Mouse (Mus musculus) stomach, postnatal 0 days (tissue): ENCODE measurements at regions not wholly inside any gene's neighbourhood (a gene's known extent, or its start where the extent isn't known, plus 50 kb on each side); places are given as distances from the start of the nearest gene placed in this dataset.

Experiments
- ATAC-seq: fragments of 200-750 bp; cut with Nextera tagmentation; 2 replicates; pipeline ENCODE4 v1.8.0; 2017; ENCODE audit not compliant: low FRiP score, low TSS enrichment
- DNase-seq: peaks from one replicate; pipeline ENCODE4 v3.0.0-alpha.2; 2016; ENCODE audit warnings: low spot score
- H3K27ac ChIP-seq: fragments of 300-500 bp; sonication (generic); replicated peaks from 2 replicates; pipeline ENCODE4 v1.5.1; 2014; ENCODE audit warnings: mild to moderate bottlenecking, control low read depth
- H3K27me3 ChIP-seq: fragments of 300-500 bp; sonication (generic); 2 replicates; pipeline ENCODE4 v1.6.1; 2014; ENCODE audit warnings: low read length; ENCODE audit not compliant: control insufficient read depth, insufficient read depth
- H3K36me3 ChIP-seq: fragments of 300-500 bp; sonication (generic); 2 replicates; pipeline ENCODE4 v1.6.1; 2014; ENCODE audit warnings: low read length, mixed read lengths; ENCODE audit not compliant: control insufficient read depth, insufficient read depth
- H3K4me1 ChIP-seq: fragments of 300-500 bp; sonication (generic); replicated peaks from 2 replicates; pipeline ENCODE4 v1.6.1; 2014; ENCODE audit warnings: antibody characterized with exemption; ENCODE audit not compliant: control insufficient read depth, insufficient read depth
- H3K4me2 ChIP-seq: fragments of 300-500 bp; sonication (generic); replicated peaks from 2 replicates; pipeline ENCODE4 v1.6.1; 2014; ENCODE audit warnings: low read depth, mild to moderate bottlenecking, control low read depth, moderate library complexity
- H3K4me3 ChIP-seq: fragments of 300-500 bp; sonication (generic); 2 replicates; pipeline ENCODE4 v1.5.1; 2014; ENCODE audit warnings: low read depth, low read length, control low read depth
- H3K9ac ChIP-seq: fragments of 300-500 bp; sonication (generic); 2 replicates; pipeline ENCODE4 v1.6.1; 2014; ENCODE audit warnings: mild to moderate bottlenecking, low read length, control low read depth, mixed read lengths
- H3K9me3 ChIP-seq: fragments of 300-500 bp; sonication (generic); 2 replicates; pipeline ENCODE4 v1.6.1; 2016; ENCODE audit warnings: low read length; ENCODE audit not compliant: control insufficient read depth
- CTCF ChIP-seq: IDR thresholded peaks from 2 replicates; pipeline ENCODE4 v1.5.1; 2016; ENCODE audit warnings: antibody characterized with exemption, low read depth, mild to moderate bottlenecking, moderate library complexity
- EP300 ChIP-seq: optimal IDR thresholded peaks from 2 replicates; pipeline ENCODE3; 2016; ENCODE audit warnings: antibody characterized with exemption
- whole genome bisulfite sequencing: fragments of 180-500 bp; shearing (Covaris S2); extraction: QIAGEN DNeasy Blood & Tissue Kit; methylation state at CpG from one replicate; pipeline ENCODE4 v1.1.7; 2014; 5-methylcytosine and 5-hydroxymethylcytosine counted together

GRCm38 (mm10) chr15:51411966-51412365, 2472.7 kb upstream of the Gm7489 start:
- TF ChIP-seq EP300 (no peak), CTCF (no peak)
- no peaks in the 10 kb centered on the region for H3K27me3 ChIP-seq
- no peak overlapping the region for H3K27ac ChIP-seq
- ATAC-seq, result no peak
- H3K36me3 ChIP-seq, result no peaks in the 10 kb centered on the region
- H3K9ac ChIP-seq, result no peak overlapping the region
- no peaks in the 10 kb centered on the region for H3K9me3 ChIP-seq
- no peaks in the 10 kb centered on the region for H3K4me1 ChIP-seq
- H3K4me3 ChIP-seq, result no peak overlapping the region
- DNase-seq, result no peak
- H3K4me2 ChIP-seq, result no peak overlapping the region

- Histone ChIP-seq H3K9me3 (no peaks in the 10 kb centered on the region), H3K4me2 (no peak overlapping the region), H3K36me3 (no peaks in the 10 kb centered on the region), H3K27ac (no peak overlapping the region), H3K4me3 (no peak overlapping the region), H3K27me3 (no peaks in the 10 kb centered on the region), H3K9ac (no peak overlapping the region), H3K4me1 (no peaks in the 10 kb centered on the region)
- DNase-seq (no peak), ATAC-seq (no peak)
- no peak for TF ChIP-seq EP300
- TF ChIP-seq CTCF, result no peak
- 80% methylated on average over 2 of the region's 2 CpGs for WGBS
Measured at GRCm38 (mm10) chr15:51442606-51443005, 2442.1 kb upstream of the Gm7489 start.

GRCm38 (mm10) chr15:51469895-51470294, 2414.8 kb upstream of the Gm7489 start:
- ATAC-seq (no peak), DNase-seq (no peak)
- Histone ChIP-seq H3K4me3 (no peak overlapping the region), H3K9me3 (no peaks in the 10 kb centered on the region), H3K27me3 (no peaks in the 10 kb centered on the region), H3K36me3 (no peaks in the 10 kb centered on the region), H3K4me2 (no peak overlapping the region), H3K4me1 (no peaks in the 10 kb centered on the region), H3K27ac (no peak overlapping the region), H3K9ac (no peak overlapping the region)
- TF ChIP-seq CTCF (no peak), EP300 (no peak)
- WGBS, result 67% methylated on average over 3 of the region's 3 CpGs

GRCm38 (mm10) chr15:51471143-51471542, 2413.6 kb upstream of the Gm7489 start:
- no peaks in the 10 kb centered on the region for H3K27me3 ChIP-seq
- no peaks in the 10 kb centered on the region for H3K36me3 ChIP-seq
- H3K4me1 ChIP-seq, result no peaks in the 10 kb centered on the region

GRCm38 (mm10) chr15:51472049-51472448, 2412.7 kb upstream of the Gm7489 start:
- H3K4me1 ChIP-seq, result no peaks in the 10 kb centered on the region
- H3K27me3 ChIP-seq, result no peaks in the 10 kb centered on the region
- no peak overlapping the region for H3K4me3 ChIP-seq
- 85% methylated on average over 2 of the region's 2 CpGs for WGBS
- no peak overlapping the region for H3K4me2 ChIP-seq
- no peak overlapping the region for H3K9ac ChIP-seq
- no peaks in the 10 kb centered on the region for H3K9me3 ChIP-seq
- DNase-seq (no peak), ATAC-seq (no peak)
- no peak overlapping the region for H3K27ac ChIP-seq
- TF ChIP-seq CTCF (no peak), EP300 (no peak)
- H3K36me3 ChIP-seq, result no peaks in the 10 kb centered on the region

More at GRCm38 (mm10) chr15:51471143-51471542, 2413.6 kb upstream of the Gm7489 start:
- Histone ChIP-seq H3K9me3 (no peaks in the 10 kb centered on the region), H3K4me2 (no peak overlapping the region), H3K27ac (no peak overlapping the region), H3K4me3 (no peak overlapping the region), H3K9ac (no peak overlapping the region)
- no peak for DNase-seq
- ATAC-seq, result no peak
- TF ChIP-seq EP300 (no peak), CTCF (no peak)
- 68% methylated on average over 1 of the region's 1 CpGs for WGBS

- H3K4me3 ChIP-seq, result no peak overlapping the region
- no peaks in the 10 kb centered on the region for H3K4me1 ChIP-seq
- H3K27me3 ChIP-seq, result no peaks in the 10 kb centered on the region
- H3K36me3 ChIP-seq, result no peaks in the 10 kb centered on the region
- 58% methylated on average over 4 of the region's 4 CpGs for WGBS
- TF ChIP-seq CTCF (no peak), EP300 (no peak)
- H3K9ac ChIP-seq, result no peak overlapping the region
- ATAC-seq (no peak), DNase-seq (no peak)
- H3K4me2 ChIP-seq, result no peak overlapping the region
- no peaks in the 10 kb centered on the region for H3K9me3 ChIP-seq
- no peak overlapping the region for H3K27ac ChIP-seq
Measured at GRCm38 (mm10) chr15:51481856-51482255, 2402.8 kb upstream of the Gm7489 start.
